Mouse (Mus musculus): ENCODE measurements around the gene Cstad. TPM values are rescaled to one million over a fixed set of nuclear protein-coding genes. Genes with fewer than 3 reads are reported as not detected.

Cstad gene
- polyA plus RNA-seq (2012; rRNA removed) = 0.85 and 1.5 TPM in 2 replicates

DNA sequence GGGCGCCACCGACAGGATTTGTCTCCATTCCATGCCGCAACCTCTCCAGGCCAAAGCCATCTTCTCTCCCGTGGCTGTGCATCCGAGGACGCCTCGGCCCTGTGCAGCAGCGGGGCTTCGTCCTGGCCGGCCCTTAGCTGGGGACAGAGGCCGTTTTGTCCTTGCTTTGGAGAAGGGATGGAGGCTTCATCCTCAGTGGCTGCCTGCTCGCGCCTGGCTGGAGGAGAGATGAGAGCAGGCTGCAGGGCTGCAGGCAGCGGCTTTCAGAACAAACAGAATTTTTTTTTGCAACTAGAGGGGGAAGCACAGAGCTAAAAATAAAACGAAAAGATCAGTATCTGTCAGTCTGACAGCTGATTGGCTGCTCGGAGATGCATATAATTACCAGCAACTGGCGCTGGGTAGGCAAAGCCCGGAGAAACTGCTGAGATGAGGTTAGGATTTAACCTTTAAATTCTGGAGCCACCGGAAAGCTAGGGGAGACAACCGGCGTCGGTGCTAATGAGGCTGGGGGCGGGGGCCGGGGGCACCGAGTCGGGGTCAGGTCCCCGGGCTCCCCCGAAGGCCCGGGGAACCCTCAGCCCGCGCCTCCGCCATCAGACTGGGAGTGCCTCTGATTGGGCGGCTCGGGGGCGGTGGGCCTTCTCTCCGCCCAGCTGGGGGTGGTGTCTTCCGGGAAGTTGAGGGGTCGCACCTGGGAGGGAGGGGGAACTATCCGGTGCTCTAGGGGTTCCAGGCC is at the start of gene Cstad:
TSS of gene Cstad (plus strand) at position 400 of the 739 bp plus-strand sequence.
- H3K4me3 ChIP-seq (ENCODE audit: extremely low read depth, insufficient read depth, insufficient read length) = peak within 1 kb of the TSS; percentile 62
- H3K27me3 ChIP-seq (ENCODE audit: control insufficient read depth, insufficient read depth, low read length) = no peaks in the 10 kb centered on the region
- 3% methylated on average over 36 of the region's 39 CpGs for WGBS
- TF ChIP-seq CTCF (IDR thresholded peaks at IDR 0.05; ENCODE audit: extremely low read depth, insufficient read depth, insufficient read length, insufficient replicate concordance) (no peak), POLR2A (IDR thresholded peaks at IDR 0.05; ENCODE audit: low read depth, low read length) (no peak; the same call in 1 of the 2 replicates)
- peaks cover 9% of the 10 kb centered on the region for H3K4me1 ChIP-seq (ENCODE audit: control insufficient read depth, insufficient read depth, insufficient read length)
- peak within 1 kb of the TSS; percentile 89 for H3K27ac ChIP-seq (ENCODE audit: insufficient read depth, low read length)
- H3K36me3 ChIP-seq (ENCODE audit: control insufficient read depth, insufficient read depth, low read length) = no peaks in the 10 kb centered on the region
- peak; percentile 57 to 71 for DNase-seq (ENCODE audit: low read depth in 1 of 2, low spot score in 2 of 2)

DNA sequence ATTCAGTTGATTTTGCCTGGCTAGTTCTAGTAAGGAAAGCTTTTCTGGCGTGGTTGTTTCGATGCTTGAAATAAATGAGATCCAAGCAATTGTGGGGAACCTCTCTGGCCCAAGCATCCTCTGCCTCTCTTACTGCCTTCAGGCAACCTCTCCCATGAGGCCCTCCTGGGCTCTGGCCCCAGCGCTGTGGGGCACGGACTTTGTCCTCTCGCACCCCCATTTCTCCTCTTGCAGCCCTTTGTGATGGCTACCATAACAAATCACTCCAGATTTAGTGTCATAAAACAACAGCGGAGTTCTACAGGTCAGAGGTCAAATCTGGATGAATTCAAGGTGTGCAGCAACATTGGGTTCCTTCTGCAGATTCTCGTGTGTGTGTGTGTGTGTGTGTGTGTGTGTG is 49.1 kb upstream of the Cstad start:
- Histone ChIP-seq H3K36me3 (ENCODE audit: control insufficient read depth, insufficient read depth, low read length) (no peaks in the 10 kb centered on the region), H3K4me1 (ENCODE audit: control insufficient read depth, insufficient read depth, insufficient read length) (peaks cover 12% of the 10 kb centered on the region), H3K27ac (ENCODE audit: insufficient read depth, low read length) (no peak overlapping the region), H3K4me3 (ENCODE audit: extremely low read depth, insufficient read depth, insufficient read length) (no peak overlapping the region), H3K27me3 (ENCODE audit: control insufficient read depth, insufficient read depth, low read length) (no peaks in the 10 kb centered on the region)
- DNase-seq (ENCODE audit: low read depth in 1 of 2, low spot score in 2 of 2) = no peak
- TF ChIP-seq POLR2A (IDR thresholded peaks at IDR 0.05; ENCODE audit: low read depth, low read length) = no peak
- TF ChIP-seq CTCF (IDR thresholded peaks at IDR 0.05; ENCODE audit: extremely low read depth, insufficient read depth, insufficient read length, insufficient replicate concordance) = no peak
- 68% methylated on average over 7 of the region's 7 CpGs for WGBS

DNA sequence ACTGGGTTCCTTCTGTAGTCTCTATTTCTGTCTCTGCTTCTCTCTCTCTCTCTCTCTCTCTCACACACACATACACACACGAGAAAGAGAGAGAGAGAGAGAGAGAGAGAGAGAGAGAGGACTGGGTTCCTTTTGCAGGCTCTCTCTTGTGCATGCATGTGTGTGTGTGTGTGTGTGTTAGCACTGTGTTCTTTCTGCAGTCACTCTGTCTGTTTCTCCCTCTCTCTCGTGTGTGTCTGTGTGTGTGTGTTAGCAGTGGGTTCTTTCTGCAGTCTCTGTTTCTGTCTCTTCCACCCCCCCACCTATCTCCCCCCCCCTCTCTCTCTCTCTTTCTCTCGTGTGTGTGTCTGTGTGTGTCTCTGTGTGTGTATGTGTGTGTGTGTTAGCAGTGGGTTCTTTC is 48.6 kb upstream of the Cstad start:
- WGBS = 39% methylated on average over 3 of the region's 3 CpGs
- no peak for DNase-seq (ENCODE audit: low read depth in 1 of 2, low spot score in 2 of 2)

DNA sequence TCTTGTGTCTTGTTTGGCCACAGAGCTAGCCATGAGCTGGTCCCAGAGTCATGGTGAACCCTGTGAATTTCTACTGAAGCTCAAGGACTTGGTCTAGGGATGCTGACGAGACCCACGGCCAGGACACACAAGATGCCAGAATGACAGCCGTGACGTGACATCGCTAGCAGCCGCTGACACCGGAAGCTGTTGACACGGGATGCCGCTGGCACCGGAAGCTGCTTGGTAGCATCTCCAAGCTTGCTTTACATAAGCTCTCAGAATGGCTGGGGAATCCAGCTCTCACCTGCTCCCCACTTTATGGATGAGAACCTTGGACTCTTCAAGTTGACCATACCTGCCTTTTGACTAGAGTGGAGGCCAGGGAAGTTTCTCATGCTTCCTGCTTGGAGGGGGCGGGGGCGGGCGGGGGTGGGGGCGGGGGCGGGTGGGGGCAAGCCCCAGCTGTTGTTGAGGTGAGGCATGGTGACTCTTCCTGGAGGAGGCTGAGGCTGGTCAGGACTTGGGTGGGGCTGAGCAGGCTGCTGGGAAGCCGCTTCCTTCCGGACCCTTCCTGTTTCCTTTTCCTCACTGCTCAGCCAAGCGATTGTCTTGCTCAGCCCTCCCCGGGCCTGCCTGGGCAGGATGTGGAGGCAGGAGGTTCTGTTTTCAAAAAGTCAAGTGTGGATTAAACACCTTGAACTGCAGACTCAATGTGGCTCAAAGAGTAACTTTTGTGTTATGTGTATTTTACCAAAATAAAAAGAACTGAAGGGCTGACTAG is 47.2 kb upstream of the Cstad start:
- 34% methylated on average over 19 of the region's 19 CpGs for WGBS
- peaks cover 12% of the 10 kb centered on the region for H3K4me1 ChIP-seq (ENCODE audit: control insufficient read depth, insufficient read depth, insufficient read length)
- no peaks in the 10 kb centered on the region for H3K36me3 ChIP-seq (ENCODE audit: control insufficient read depth, insufficient read depth, low read length)
- no peak overlapping the region for H3K4me3 ChIP-seq (ENCODE audit: extremely low read depth, insufficient read depth, insufficient read length)
- TF ChIP-seq POLR2A (IDR thresholded peaks at IDR 0.05; ENCODE audit: low read depth, low read length) = no peak
- no peak for TF ChIP-seq CTCF (IDR thresholded peaks at IDR 0.05; ENCODE audit: extremely low read depth, insufficient read depth, insufficient read length, insufficient replicate concordance)
- no peaks in the 10 kb centered on the region for H3K27me3 ChIP-seq (ENCODE audit: control insufficient read depth, insufficient read depth, low read length)
- peak overlapping the region; percentile 51 for H3K27ac ChIP-seq (ENCODE audit: insufficient read depth, low read length)
- peak in 1 of 2 experiments; percentile 31 for DNase-seq (ENCODE audit: low read depth in 1 of 2, low spot score in 2 of 2)

More for the DNA sequence above, 48.6 kb upstream of the Cstad start:
- Histone ChIP-seq H3K4me1 (ENCODE audit: control insufficient read depth, insufficient read depth, insufficient read length) (peaks cover 12% of the 10 kb centered on the region), H3K4me3 (ENCODE audit: extremely low read depth, insufficient read depth, insufficient read length) (no peak overlapping the region), H3K27me3 (ENCODE audit: control insufficient read depth, insufficient read depth, low read length) (no peaks in the 10 kb centered on the region), H3K27ac (ENCODE audit: insufficient read depth, low read length) (no peak overlapping the region), H3K36me3 (ENCODE audit: control insufficient read depth, insufficient read depth, low read length) (no peaks in the 10 kb centered on the region)
- TF ChIP-seq CTCF (IDR thresholded peaks at IDR 0.05; ENCODE audit: extremely low read depth, insufficient read depth, insufficient read length, insufficient replicate concordance) (no peak), POLR2A (IDR thresholded peaks at IDR 0.05; ENCODE audit: low read depth, low read length) (no peak)

DNA sequence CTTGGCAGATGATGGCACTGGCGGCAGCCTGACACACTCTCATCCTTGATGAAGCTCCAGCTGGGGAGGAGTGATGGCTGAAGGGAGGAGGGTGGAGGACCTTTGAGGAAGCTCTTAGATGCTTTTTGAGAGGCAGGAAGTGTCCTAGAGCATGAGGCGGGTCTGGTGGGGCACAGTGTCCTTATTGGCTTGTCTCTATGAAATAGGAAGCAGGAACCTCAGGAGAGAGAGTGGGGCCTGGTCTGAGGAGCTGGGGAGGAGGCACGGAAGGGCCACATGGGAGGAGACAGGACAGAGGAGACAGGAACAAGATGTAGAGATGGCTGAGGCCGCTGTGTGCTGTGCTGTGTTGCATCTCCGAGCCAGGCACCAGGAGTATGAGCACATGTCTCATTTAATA is 43.3 kb upstream of the Cstad start:
- 66% methylated on average over 5 of the region's 5 CpGs for WGBS
- no peak for DNase-seq (ENCODE audit: low read depth in 1 of 2, low spot score in 2 of 2)
- Histone ChIP-seq H3K27me3 (ENCODE audit: control insufficient read depth, insufficient read depth, low read length) (no peaks in the 10 kb centered on the region), H3K4me1 (ENCODE audit: control insufficient read depth, insufficient read depth, insufficient read length) (peaks cover 5% of the 10 kb centered on the region; the same call in 1 of the 2 replicates), H3K27ac (ENCODE audit: insufficient read depth, low read length) (no peak overlapping the region), H3K4me3 (ENCODE audit: extremely low read depth, insufficient read depth, insufficient read length) (no peak overlapping the region), H3K36me3 (ENCODE audit: control insufficient read depth, insufficient read depth, low read length) (no peaks in the 10 kb centered on the region)
- TF ChIP-seq POLR2A (IDR thresholded peaks at IDR 0.05; ENCODE audit: low read depth, low read length) (no peak), CTCF (IDR thresholded peaks at IDR 0.05; ENCODE audit: extremely low read depth, insufficient read depth, insufficient read length, insufficient replicate concordance) (no peak)

DNA sequence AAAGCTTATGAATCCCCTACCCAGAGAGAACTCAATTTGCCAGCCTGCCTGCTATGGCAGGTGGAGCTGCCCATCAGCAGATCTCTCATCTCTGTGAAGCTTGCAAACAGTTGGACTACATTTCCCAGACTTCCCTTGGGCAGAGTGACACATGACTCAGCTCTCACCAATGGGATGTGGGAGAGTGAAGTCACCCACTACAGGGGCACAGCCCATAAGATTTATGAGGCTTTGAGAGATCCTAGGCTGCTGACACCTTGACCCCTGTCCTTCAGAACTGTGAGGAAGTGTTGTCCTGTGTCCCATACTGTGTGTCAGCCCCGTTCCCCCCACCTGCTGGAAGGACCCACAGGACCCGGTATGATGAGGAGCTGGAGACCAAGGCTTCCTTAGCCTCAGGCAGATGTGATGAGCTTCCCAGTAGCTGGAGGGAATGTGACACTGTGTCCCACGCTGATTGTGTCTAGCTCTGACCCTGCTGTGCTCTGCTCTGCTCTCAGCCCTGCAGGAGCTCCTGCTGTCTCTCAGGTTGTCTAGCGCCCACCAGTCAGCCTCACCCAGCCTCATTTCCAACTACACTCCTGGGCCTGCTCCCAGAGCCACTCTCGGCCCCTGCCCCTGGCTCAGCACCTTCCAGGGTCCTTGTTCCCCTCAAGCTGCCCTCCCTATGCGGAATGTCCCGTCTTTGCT is 40.8 kb upstream of the Cstad start:
- Histone ChIP-seq H3K4me3 (ENCODE audit: extremely low read depth, insufficient read depth, insufficient read length) (no peak overlapping the region), H3K4me1 (ENCODE audit: control insufficient read depth, insufficient read depth, insufficient read length) (no peaks in the 10 kb centered on the region), H3K27me3 (ENCODE audit: control insufficient read depth, insufficient read depth, low read length) (no peaks in the 10 kb centered on the region), H3K36me3 (ENCODE audit: control insufficient read depth, insufficient read depth, low read length) (no peaks in the 10 kb centered on the region), H3K27ac (ENCODE audit: insufficient read depth, low read length) (no peak overlapping the region)
- WGBS = 82% methylated on average over 7 of the region's 7 CpGs
- peak in 1 of 2 experiments; percentile 19 for DNase-seq (ENCODE audit: low read depth in 1 of 2, low spot score in 2 of 2)
- no peak for TF ChIP-seq POLR2A (IDR thresholded peaks at IDR 0.05; ENCODE audit: low read depth, low read length)
- TF ChIP-seq CTCF (IDR thresholded peaks at IDR 0.05; ENCODE audit: extremely low read depth, insufficient read depth, insufficient read length, insufficient replicate concordance) = no peak
